Mouse (Mus musculus) hindbrain, embryonic 16.5 days (tissue): ENCODE data around the gene Adap2. TPM values are rescaled to one million over a fixed set of nuclear protein-coding genes. Genes with fewer than 3 reads are reported as not detected.
A peak's percentile ranks its signal among the peaks of the same experiment; 100 is the strongest.
"Not testable (repeated sequence)": the region's sequence is repeated elsewhere in the genome, so short reads cannot be mapped to it uniquely, and the experiment has no call there.

Experiments used
- ATAC-seq: fragments of 200-750 bp; cut with Nextera tagmentation; 2 replicates; pipeline ENCODE4 v1.8.0; 2017; ENCODE audit warnings: moderate TSS enrichment, moderate library complexity
- H3K27ac ChIP-seq: fragments of 300-500 bp; sonication (generic); 2 replicates; pipeline ENCODE4 v1.5.1; 2014; ENCODE audit warnings: low read depth, mild to moderate bottlenecking, control low read depth, low read length, moderate library complexity
- H3K27me3 ChIP-seq: fragments of 300-500 bp; sonication (generic); replicated peaks from 2 replicates; pipeline ENCODE4 v1.6.1; 2014; ENCODE audit warnings: low read length; ENCODE audit not compliant: control insufficient read depth, insufficient read depth
- H3K36me3 ChIP-seq: fragments of 300-500 bp; sonication (generic); 2 replicates; pipeline ENCODE4 v1.6.1; 2014; ENCODE audit warnings: mild to moderate bottlenecking, low read length, moderate library complexity, mixed read lengths; ENCODE audit not compliant: control insufficient read depth, insufficient read depth
- H3K4me1 ChIP-seq: fragments of 300-500 bp; sonication (generic); 2 replicates; pipeline ENCODE4 v1.6.1; 2014; ENCODE audit warnings: low read depth, low read length; ENCODE audit not compliant: control insufficient read depth, insufficient read depth
- H3K4me2 ChIP-seq: fragments of 300-500 bp; sonication (generic); 2 replicates; pipeline ENCODE4 v1.6.1; 2014; ENCODE audit warnings: mild to moderate bottlenecking, low read length, control low read depth, moderate library complexity
- H3K4me3 ChIP-seq: fragments of 300-500 bp; sonication (generic); 2 replicates; pipeline ENCODE4 v1.5.1; 2014; ENCODE audit warnings: mild to moderate bottlenecking, low read length, control low read depth, moderate library complexity
- H3K9ac ChIP-seq: fragments of 300-500 bp; sonication (generic); 2 replicates; pipeline ENCODE4 v1.6.1; 2014; ENCODE audit warnings: low read depth, mild to moderate bottlenecking, control low read depth, low read length, moderate library complexity
- H3K9me3 ChIP-seq: fragments of 300-500 bp; sonication (generic); 2 replicates; pipeline ENCODE4 v1.6.1; 2014; ENCODE audit warnings: mild to moderate bottlenecking, low read length, moderate library complexity; ENCODE audit not compliant: control insufficient read depth
- WGBS: fragments of 180-500 bp; shearing (Covaris S2); extraction: QIAGEN DNeasy Blood & Tissue Kit; methylation state at CpG from one replicate; pipeline ENCODE4 v1.1.7; 2014; 5-methylcytosine and 5-hydroxymethylcytosine counted together
- polyA plus RNA-seq: library from polyadenylated mRNA; unstranded; fragments of >200 nt; fragmentation: Nextera tagmentation; extraction: Ambion mirVana; gene quantifications from 2 replicates; pipeline ENCODE4 v1.2.1, GENCODE M21; 2015

The Adap2 gene
- polyA plus RNA-seq, 1 experiment from 2014 or later: 4.1 TPM

- WGBS: 46% methylated on average over 12 of the region's 12 CpGs
- ATAC-seq: peak; percentile 56
These were observed 29.3 kb downstream of the Adap2 start for GRCm38 (mm10) chr11:80183054-80183704.

GRCm38 (mm10) chr11:80183705-80184255 is 29.9 kb downstream of the Adap2 start, which contains the start of gene Rnf135:
Gene Rnf135, plus strand, starts transcription at chr11:80183851.
- H3K9me3 ChIP-seq: no peaks in the 10 kb centered on the region
- H3K4me1 ChIP-seq: no peaks in the 10 kb centered on the region
- peak; percentile 77 for ATAC-seq
- no peaks in the 10 kb centered on the region for H3K36me3 ChIP-seq
- WGBS: 2% methylated on average over 33 of the region's 33 CpGs
- peak within 1 kb of the TSS; percentile 77 for H3K27ac ChIP-seq
- H3K9ac ChIP-seq: peak within 1 kb of the TSS; percentile 79
- H3K27me3 ChIP-seq: no peaks in the 10 kb centered on the region
- peak within 1 kb of the TSS; percentile 59 for H3K4me3 ChIP-seq
- peak within 1 kb of the TSS; percentile 67 for H3K4me2 ChIP-seq

More at GRCm38 (mm10) chr11:80183054-80183704, 29.3 kb downstream of the Adap2 start:
- peak overlapping the region; percentile 77 for H3K27ac ChIP-seq
- not testable (repeated sequence) for H3K9me3 ChIP-seq, H3K27me3 ChIP-seq, H3K4me1 ChIP-seq, H3K36me3 ChIP-seq
- H3K4me3 ChIP-seq: peak overlapping the region; percentile 59
- H3K4me2 ChIP-seq: peak overlapping the region; percentile 67
- peak overlapping the region; percentile 79 for H3K9ac ChIP-seq

- no peak for ATAC-seq
- H3K9ac ChIP-seq: no peak overlapping the region
- H3K9me3 ChIP-seq: no peaks in the 10 kb centered on the region
- no peak overlapping the region; the same call in 1 of the 2 replicates for H3K4me3 ChIP-seq
- H3K4me1 ChIP-seq: no peaks in the 10 kb centered on the region
- WGBS: 87% methylated on average over 6 of the region's 6 CpGs
- no peaks in the 10 kb centered on the region for H3K27me3 ChIP-seq
- H3K27ac ChIP-seq: no peak overlapping the region
- no peaks in the 10 kb centered on the region for H3K36me3 ChIP-seq
- peak overlapping the region; percentile 67 for H3K4me2 ChIP-seq
These were observed 30.7 kb downstream of the Adap2 start for GRCm38 (mm10) chr11:80184531-80185071.

GRCm38 (mm10) chr11:80185441-80185976 is 31.6 kb downstream of the Adap2 start:
- not testable (repeated sequence) for H3K4me2 ChIP-seq, H3K36me3 ChIP-seq, H3K27me3 ChIP-seq, H3K9ac ChIP-seq, H3K4me1 ChIP-seq, H3K9me3 ChIP-seq, H3K27ac ChIP-seq, H3K4me3 ChIP-seq, ATAC-seq
- 49% methylated on average over 5 of the region's 5 CpGs for WGBS

GRCm38 (mm10) chr11:80190280-80190679 is 36.4 kb downstream of the Adap2 start:
- no peaks in the 10 kb centered on the region for H3K27me3 ChIP-seq
- 80% methylated on average over 4 of the region's 4 CpGs for WGBS
- no peaks in the 10 kb centered on the region for H3K9me3 ChIP-seq
- no peak overlapping the region for H3K9ac ChIP-seq
- H3K36me3 ChIP-seq: no peaks in the 10 kb centered on the region
- no peak overlapping the region for H3K4me3 ChIP-seq
- no peak overlapping the region for H3K4me2 ChIP-seq
- ATAC-seq: no peak
- no peaks in the 10 kb centered on the region for H3K4me1 ChIP-seq
- no peak overlapping the region for H3K27ac ChIP-seq

- no peak overlapping the region for H3K27ac ChIP-seq
- 59% methylated on average over 4 of the region's 4 CpGs for WGBS
These were observed 39.9 kb downstream of the Adap2 start for GRCm38 (mm10) chr11:80193827-80194226.

GRCm38 (mm10) chr11:80196351-80196750 is 42.4 kb downstream of the Adap2 start:
- H3K27ac ChIP-seq: no peak overlapping the region
- H3K4me1 ChIP-seq: no peaks in the 10 kb centered on the region
- H3K9ac ChIP-seq: no peak overlapping the region
- no peak overlapping the region for H3K4me2 ChIP-seq
- 89% methylated on average over 7 of the region's 7 CpGs for WGBS
- H3K4me3 ChIP-seq: no peak overlapping the region
- no peaks in the 10 kb centered on the region for H3K9me3 ChIP-seq
- ATAC-seq: no peak
- no peaks in the 10 kb centered on the region for H3K36me3 ChIP-seq
- H3K27me3 ChIP-seq: no peaks in the 10 kb centered on the region

More at GRCm38 (mm10) chr11:80193827-80194226, 39.9 kb downstream of the Adap2 start:
- Histone ChIP-seq H3K27me3 (no peaks in the 10 kb centered on the region), H3K36me3 (no peaks in the 10 kb centered on the region), H3K4me2 (no peak overlapping the region), H3K9ac (no peak overlapping the region), H3K9me3 (no peaks in the 10 kb centered on the region), H3K4me3 (no peak overlapping the region), H3K4me1 (no peaks in the 10 kb centered on the region)
- ATAC-seq: no peak

- Histone ChIP-seq H3K36me3 (no peaks in the 10 kb centered on the region), H3K9ac (no peak overlapping the region), H3K27ac (no peak overlapping the region), H3K4me2 (no peak overlapping the region), H3K4me1 (no peaks in the 10 kb centered on the region), H3K4me3 (no peak overlapping the region), H3K9me3 (no peaks in the 10 kb centered on the region), H3K27me3 (no peaks in the 10 kb centered on the region)
- ATAC-seq: no peak
- 98% methylated on average over 3 of the region's 3 CpGs for WGBS
These were observed 45.4 kb downstream of the Adap2 start for GRCm38 (mm10) chr11:80199316-80199715.

GRCm38 (mm10) chr11:80199773-80200172 is 45.9 kb downstream of the Adap2 start:
- no peak overlapping the region for H3K4me3 ChIP-seq
- ATAC-seq: no peak
- no peak overlapping the region for H3K27ac ChIP-seq
- H3K9ac ChIP-seq: no peak overlapping the region
- 97% methylated on average over 2 of the region's 2 CpGs for whole genome bisulfite sequencing
- H3K27me3 ChIP-seq: no peaks in the 10 kb centered on the region
- no peaks in the 10 kb centered on the region for H3K36me3 ChIP-seq
- no peaks in the 10 kb centered on the region for H3K9me3 ChIP-seq
- H3K4me1 ChIP-seq: no peaks in the 10 kb centered on the region
- no peak overlapping the region for H3K4me2 ChIP-seq
